Mouse (Mus musculus): ENCODE results near the gene Otulin. TPM values are rescaled to one million over a fixed set of nuclear protein-coding genes. Genes with fewer than 3 reads are reported as not detected.

The Otulin gene
- total and polyA plus RNA-seq, 2 experiments, result 29.7 to 58.0 TPM

GRCm38 (mm10) chr15:27497300-27497997 lies 133.0 kb downstream of the Otulin start:
- WGBS, result 92% methylated on average over 7 of the region's 7 CpGs
- Histone ChIP-seq H3K27ac (replicated peaks; ENCODE audit: insufficient read depth, low read depth, low read length) (no peak overlapping the region), H3K36me3 (ENCODE audit: control insufficient read depth, insufficient read depth, low read length) (no peaks in the 10 kb centered on the region), H3K9ac (ENCODE audit: low read depth, low read length) (no peak overlapping the region), H3K27me3 (ENCODE audit: control insufficient read depth, insufficient read depth, low read length) (no peaks in the 10 kb centered on the region), H3K79me2 (ENCODE audit: control insufficient read depth, insufficient read depth, low read length) (peaks cover 14% of the 10 kb centered on the region; the same call in 1 of the 2 replicates), H3K4me1 (ENCODE audit: control insufficient read depth, insufficient read depth, low read length) (peaks cover 25% of the 10 kb centered on the region), H3K4me3 (ENCODE audit: insufficient read depth, low read depth, low read length) (no peak overlapping the region)
- no peak for DNase-seq (ENCODE audit: extremely low read depth, low read depth, low spot score)
- TF ChIP-seq CTCF (IDR thresholded peaks at IDR 0.05; ENCODE audit: low read depth, low read length) (no peak), POLR2A (IDR thresholded peaks at IDR 0.05; ENCODE audit: extremely low read depth, insufficient read depth, low read length) (no peak)

- Histone ChIP-seq H3K36me3 (ENCODE audit: control insufficient read depth, insufficient read depth, low read length) (no peaks in the 10 kb centered on the region), H3K79me2 (ENCODE audit: control insufficient read depth, insufficient read depth, low read length) (peaks cover 14% of the 10 kb centered on the region; the same call in 1 of the 2 replicates), H3K27me3 (ENCODE audit: control insufficient read depth, insufficient read depth, low read length) (no peaks in the 10 kb centered on the region), H3K9ac (ENCODE audit: low read depth, low read length) (no peak overlapping the region), H3K4me1 (ENCODE audit: control insufficient read depth, insufficient read depth, low read length) (peaks cover 30% of the 10 kb centered on the region), H3K27ac (replicated peaks; ENCODE audit: insufficient read depth, low read depth, low read length) (no peak overlapping the region), H3K4me3 (ENCODE audit: insufficient read depth, low read depth, low read length) (no peak overlapping the region)
- no peak for DNase-seq (ENCODE audit: extremely low read depth, low read depth, low spot score)
- TF ChIP-seq POLR2A (IDR thresholded peaks at IDR 0.05; ENCODE audit: extremely low read depth, insufficient read depth, low read length) (no peak), CTCF (IDR thresholded peaks at IDR 0.05; ENCODE audit: low read depth, low read length) (no peak)
- 92% methylated on average over 11 of the region's 11 CpGs for WGBS
Measured at GRCm38 (mm10) chr15:27496596-27497299, 133.7 kb downstream of the Otulin start.

GRCm38 (mm10) chr15:27495981-27496401 lies 134.5 kb downstream of the Otulin start:
- H3K27me3 ChIP-seq (ENCODE audit: control insufficient read depth, insufficient read depth, low read length), result no peaks in the 10 kb centered on the region
- H3K4me3 ChIP-seq (ENCODE audit: insufficient read depth, low read depth, low read length), result no peak overlapping the region
- no peak overlapping the region for H3K9ac ChIP-seq (ENCODE audit: low read depth, low read length)
- peaks cover 33% of the 10 kb centered on the region for H3K4me1 ChIP-seq (ENCODE audit: control insufficient read depth, insufficient read depth, low read length)
- peaks cover 14% of the 10 kb centered on the region; the same call in 1 of the 2 replicates for H3K79me2 ChIP-seq (ENCODE audit: control insufficient read depth, insufficient read depth, low read length)
- DNase-seq (ENCODE audit: extremely low read depth, low read depth, low spot score), result peak; percentile 79
- H3K27ac ChIP-seq (replicated peaks; ENCODE audit: insufficient read depth, low read depth, low read length), result no peak overlapping the region
- 27% methylated on average over 5 of the region's 5 CpGs for WGBS
- no peaks in the 10 kb centered on the region for H3K36me3 ChIP-seq (ENCODE audit: control insufficient read depth, insufficient read depth, low read length)
- TF ChIP-seq CTCF (IDR thresholded peaks at IDR 0.05; ENCODE audit: low read depth, low read length), result no peak
- no peak for TF ChIP-seq POLR2A (IDR thresholded peaks at IDR 0.05; ENCODE audit: extremely low read depth, insufficient read depth, low read length)

GRCm38 (mm10) chr15:27493516-27493915 lies 137.0 kb downstream of the Otulin start:
- 32% methylated on average over 10 of the region's 10 CpGs for WGBS
- Histone ChIP-seq H3K79me2 (ENCODE audit: control insufficient read depth, insufficient read depth, low read length) (peaks cover 10% of the 10 kb centered on the region; the same call in 1 of the 2 replicates), H3K36me3 (ENCODE audit: control insufficient read depth, insufficient read depth, low read length) (no peaks in the 10 kb centered on the region), H3K27me3 (ENCODE audit: control insufficient read depth, insufficient read depth, low read length) (no peaks in the 10 kb centered on the region), H3K4me1 (ENCODE audit: control insufficient read depth, insufficient read depth, low read length) (peaks cover 32% of the 10 kb centered on the region), H3K4me3 (ENCODE audit: insufficient read depth, low read depth, low read length) (no peak overlapping the region), H3K27ac (replicated peaks; ENCODE audit: insufficient read depth, low read depth, low read length) (no peak overlapping the region), H3K9ac (ENCODE audit: low read depth, low read length) (no peak overlapping the region)
- TF ChIP-seq CTCF (IDR thresholded peaks at IDR 0.05; ENCODE audit: low read depth, low read length), result no peak
- TF ChIP-seq POLR2A (IDR thresholded peaks at IDR 0.05; ENCODE audit: extremely low read depth, insufficient read depth, low read length), result no peak
- DNase-seq (ENCODE audit: extremely low read depth, low read depth, low spot score), result peak; percentile 43

GRCm38 (mm10) chr15:27492734-27493133 lies 137.8 kb downstream of the Otulin start:
- H3K36me3 ChIP-seq (ENCODE audit: control insufficient read depth, insufficient read depth, low read length), result no peaks in the 10 kb centered on the region
- H3K27ac ChIP-seq (replicated peaks; ENCODE audit: insufficient read depth, low read depth, low read length), result no peak overlapping the region
- WGBS, result 92% methylated on average over 1 of the region's 1 CpGs
- peaks cover 26% of the 10 kb centered on the region for H3K4me1 ChIP-seq (ENCODE audit: control insufficient read depth, insufficient read depth, low read length)
- no peak overlapping the region for H3K4me3 ChIP-seq (ENCODE audit: insufficient read depth, low read depth, low read length)
- H3K79me2 ChIP-seq (ENCODE audit: control insufficient read depth, insufficient read depth, low read length), result peaks cover 10% of the 10 kb centered on the region
- no peak overlapping the region for H3K9ac ChIP-seq (ENCODE audit: low read depth, low read length)
- DNase-seq (ENCODE audit: extremely low read depth, low read depth, low spot score), result peak; percentile 30
- no peak for TF ChIP-seq CTCF (IDR thresholded peaks at IDR 0.05; ENCODE audit: low read depth, low read length)
- TF ChIP-seq POLR2A (IDR thresholded peaks at IDR 0.05; ENCODE audit: extremely low read depth, insufficient read depth, low read length), result no peak
- no peaks in the 10 kb centered on the region for H3K27me3 ChIP-seq (ENCODE audit: control insufficient read depth, insufficient read depth, low read length)

Other genes with a start within 250 kb of the Otulin start
- gene Ank, start 164.0 kb downstream of the Otulin start, total RNA-seq (2014; rRNA removed), result 12.3 and 12.6 TPM in 2 replicates
- gene Ank, start 164.0 kb downstream of the Otulin start, polyA plus RNA-seq (2012; rRNA removed), result 22.6 and 25.3 TPM in 2 replicates
- 2.1 and 3.4 TPM in 2 replicates for gene Otulinl, start 50.9 kb upstream of the Otulin start, total RNA-seq (2014; rRNA removed)
- gene Otulinl, start 50.9 kb upstream of the Otulin start, polyA plus RNA-seq (2012; rRNA removed), result 0.36 and 0.78 TPM in 2 replicates

All from liver, adult 2 months (tissue).